Mouse (Mus musculus): ENCODE results near the gene Gli1. TPM values are rescaled to one million over a fixed set of nuclear protein-coding genes. Genes with fewer than 3 reads are reported as not detected.

Gene Gli1
- polyA plus RNA-seq, 1 experiment = 10.4 TPM

- H3K27ac ChIP-seq (ENCODE audit: insufficient read depth, low read depth, low read length) = peak overlapping the region; percentile 67
- H3K4me1 ChIP-seq (ENCODE audit: control insufficient read depth, insufficient read depth, insufficient read length, low read length) = peaks cover 8% of the 10 kb centered on the region
- H3K4me3 ChIP-seq (ENCODE audit: low read depth, low read length) = peak overlapping the region; percentile 60
- H3K36me3 ChIP-seq (ENCODE audit: control insufficient read depth, insufficient read depth, low read length) = no peaks in the 10 kb centered on the region
- whole genome bisulfite sequencing = under 1% methylated on average over 31 of the region's 31 CpGs
- peaks cover 32% of the 10 kb centered on the region for H3K27me3 ChIP-seq (ENCODE audit: control insufficient read depth, insufficient read depth, low read length)
- TF ChIP-seq CTCF (IDR thresholded peaks at IDR 0.05; ENCODE audit: extremely low read depth, insufficient read length, insufficient replicate concordance, low read depth, low read length) (peak; percentile 75; the same call in 1 of the 2 replicates), POLR2A (IDR thresholded peaks at IDR 0.05; ENCODE audit: low read depth, low read length) (no peak)
Observed at GRCm38 (mm10) chr10:127338930-127339682, 2.7 kb downstream of the Gli1 start.

GRCm38 (mm10) chr10:127337536-127338099 is 4.2 kb downstream of the Gli1 start:
- WGBS = 74% methylated on average over 6 of the region's 6 CpGs
- Histone ChIP-seq H3K4me3 (ENCODE audit: low read depth, low read length) (no peak overlapping the region), H3K4me1 (ENCODE audit: control insufficient read depth, insufficient read depth, insufficient read length, low read length) (peaks cover 8% of the 10 kb centered on the region), H3K27ac (ENCODE audit: insufficient read depth, low read depth, low read length) (no peak overlapping the region), H3K36me3 (ENCODE audit: control insufficient read depth, insufficient read depth, low read length) (no peaks in the 10 kb centered on the region), H3K27me3 (ENCODE audit: control insufficient read depth, insufficient read depth, low read length) (peaks cover 32% of the 10 kb centered on the region)
- no peak for TF ChIP-seq CTCF (IDR thresholded peaks at IDR 0.05; ENCODE audit: extremely low read depth, insufficient read length, insufficient replicate concordance, low read depth, low read length)

DNA sequence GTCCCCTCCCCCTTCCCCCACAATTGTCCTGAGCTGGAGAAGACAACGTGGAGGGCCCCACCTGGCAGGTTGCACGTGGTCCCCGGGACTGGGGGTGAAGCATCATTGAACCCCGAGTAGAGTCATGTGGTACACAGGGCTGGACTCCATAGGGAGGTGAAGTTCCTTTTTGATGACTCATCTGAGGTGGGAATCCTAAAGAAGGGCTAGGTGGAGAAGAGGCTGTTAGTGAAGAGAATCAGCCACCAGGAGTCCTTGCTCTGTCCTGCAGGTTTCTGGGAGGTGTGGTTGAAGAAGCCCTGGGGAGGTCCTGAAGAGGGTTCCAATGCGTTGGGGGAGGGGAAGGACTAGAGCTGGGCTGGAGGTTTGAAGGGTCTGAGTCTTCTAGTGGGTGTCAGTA is 4.8 kb downstream of the Gli1 start:
- WGBS = 41% methylated on average over 5 of the region's 5 CpGs
- Histone ChIP-seq H3K27me3 (ENCODE audit: control insufficient read depth, insufficient read depth, low read length) (peaks cover 33% of the 10 kb centered on the region), H3K27ac (ENCODE audit: insufficient read depth, low read depth, low read length) (no peak overlapping the region), H3K4me3 (ENCODE audit: low read depth, low read length) (no peak overlapping the region), H3K4me1 (ENCODE audit: control insufficient read depth, insufficient read depth, insufficient read length, low read length) (peaks cover 5% of the 10 kb centered on the region), H3K36me3 (ENCODE audit: control insufficient read depth, insufficient read depth, low read length) (no peaks in the 10 kb centered on the region)
- TF ChIP-seq CTCF (IDR thresholded peaks at IDR 0.05; ENCODE audit: extremely low read depth, insufficient read length, insufficient replicate concordance, low read depth, low read length) (no peak), POLR2A (IDR thresholded peaks at IDR 0.05; ENCODE audit: low read depth, low read length) (no peak)

- TF ChIP-seq POLR2A (IDR thresholded peaks at IDR 0.05; ENCODE audit: low read depth, low read length) (no peak), CTCF (IDR thresholded peaks at IDR 0.05; ENCODE audit: extremely low read depth, insufficient read length, insufficient replicate concordance, low read depth, low read length) (no peak)
- peaks cover 3% of the 10 kb centered on the region for H3K4me1 ChIP-seq (ENCODE audit: control insufficient read depth, insufficient read depth, insufficient read length, low read length)
- no peak overlapping the region for H3K4me3 ChIP-seq (ENCODE audit: low read depth, low read length)
- WGBS = 29% methylated on average over 1 of the region's 1 CpGs
- no peak overlapping the region for H3K27ac ChIP-seq (ENCODE audit: insufficient read depth, low read depth, low read length)
- H3K27me3 ChIP-seq (ENCODE audit: control insufficient read depth, insufficient read depth, low read length) = peaks cover 20% of the 10 kb centered on the region
- no peaks in the 10 kb centered on the region for H3K36me3 ChIP-seq (ENCODE audit: control insufficient read depth, insufficient read depth, low read length)
Observed at GRCm38 (mm10) chr10:127335271-127335670, 6.5 kb downstream of the Gli1 start.

- H3K27me3 ChIP-seq (ENCODE audit: control insufficient read depth, insufficient read depth, low read length) = peaks cover 9% of the 10 kb centered on the region; the same call in 1 of the 2 replicates
- TF ChIP-seq POLR2A (IDR thresholded peaks at IDR 0.05; ENCODE audit: low read depth, low read length) (no peak), CTCF (IDR thresholded peaks at IDR 0.05; ENCODE audit: extremely low read depth, insufficient read length, insufficient replicate concordance, low read depth, low read length) (peak; percentile 41; the same call in 1 of the 2 replicates)
- no peak overlapping the region for H3K27ac ChIP-seq (ENCODE audit: insufficient read depth, low read depth, low read length)
- H3K36me3 ChIP-seq (ENCODE audit: control insufficient read depth, insufficient read depth, low read length) = peaks cover 3% of the 10 kb centered on the region; the same call in 1 of the 2 replicates
- 61% methylated on average over 5 of the region's 5 CpGs for WGBS
- H3K4me1 ChIP-seq (ENCODE audit: control insufficient read depth, insufficient read depth, insufficient read length, low read length) = no peaks in the 10 kb centered on the region
- H3K4me3 ChIP-seq (ENCODE audit: low read depth, low read length) = no peak overlapping the region
Observed at GRCm38 (mm10) chr10:127333152-127333551, 8.6 kb downstream of the Gli1 start.

DNA sequence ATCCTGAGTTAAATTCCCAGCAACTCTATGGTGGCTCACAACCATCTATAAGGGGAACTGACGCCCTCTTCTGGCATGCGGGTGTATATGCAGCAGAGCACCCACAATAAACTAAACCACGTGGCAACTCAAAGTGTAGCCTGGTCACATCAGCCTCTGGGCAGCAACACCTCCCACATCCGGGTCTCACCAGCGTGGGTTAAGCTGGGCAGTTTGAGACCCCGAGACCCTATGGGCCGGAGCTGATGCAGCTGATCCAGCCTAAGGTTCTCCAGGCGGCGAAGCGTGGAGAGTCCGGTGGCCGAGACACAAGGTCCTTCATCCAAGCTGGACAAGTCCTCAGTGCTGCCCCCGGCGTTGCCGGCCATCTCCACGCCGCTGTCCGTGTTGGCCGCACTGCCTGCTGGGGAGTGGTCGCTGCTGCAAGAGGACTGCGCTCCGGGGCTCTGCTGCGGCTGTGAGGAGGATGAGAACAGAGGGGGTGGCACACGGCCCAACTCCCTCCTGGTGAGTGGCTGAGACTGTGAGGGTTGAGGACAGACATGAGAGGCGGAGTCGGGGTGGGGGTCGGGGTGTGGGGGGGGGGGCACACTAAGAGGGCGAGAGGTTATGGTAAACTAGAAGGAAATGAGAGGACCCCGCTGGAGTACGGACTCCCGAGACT is 9.4 kb downstream of the Gli1 start:
- TF ChIP-seq POLR2A (IDR thresholded peaks at IDR 0.05; ENCODE audit: low read depth, low read length) = no peak
- peak; percentile 7; the same call in 1 of the 2 replicates for TF ChIP-seq CTCF (IDR thresholded peaks at IDR 0.05; ENCODE audit: extremely low read depth, insufficient read length, insufficient replicate concordance, low read depth, low read length)
- H3K36me3 ChIP-seq (ENCODE audit: control insufficient read depth, insufficient read depth, low read length) = peaks cover 3% of the 10 kb centered on the region; the same call in 1 of the 2 replicates
- peaks cover 10% of the 10 kb centered on the region for H3K27me3 ChIP-seq (ENCODE audit: control insufficient read depth, insufficient read depth, low read length)
- no peak overlapping the region for H3K27ac ChIP-seq (ENCODE audit: insufficient read depth, low read depth, low read length)
- no peaks in the 10 kb centered on the region for H3K4me1 ChIP-seq (ENCODE audit: control insufficient read depth, insufficient read depth, insufficient read length, low read length)
- H3K4me3 ChIP-seq (ENCODE audit: low read depth, low read length) = no peak overlapping the region
- WGBS = 42% methylated on average over 31 of the region's 31 CpGs

DNA sequence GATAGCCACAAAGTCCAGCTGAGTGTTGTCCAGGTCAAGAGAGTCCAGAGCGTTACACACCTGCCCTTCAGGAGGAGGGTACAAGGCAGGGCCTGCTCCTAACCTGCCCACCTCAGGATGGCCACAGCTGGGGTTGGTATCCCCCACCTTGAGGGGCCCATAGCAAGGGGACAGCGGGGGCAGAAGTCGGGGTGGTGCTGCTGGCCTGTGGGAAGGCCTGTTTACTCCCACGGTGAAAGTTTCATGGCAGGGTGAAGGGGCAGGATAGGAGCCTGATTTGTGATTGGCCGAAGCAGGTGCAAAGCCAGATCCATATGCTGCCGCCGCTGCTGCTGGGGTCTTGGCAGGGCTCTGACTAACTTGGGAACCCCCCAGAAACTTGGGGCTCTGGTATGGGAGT is 11.6 kb downstream of the Gli1 start:
- peaks cover 13% of the 10 kb centered on the region for H3K4me1 ChIP-seq (ENCODE audit: control insufficient read depth, insufficient read depth, insufficient read length, low read length)
- TF ChIP-seq POLR2A (IDR thresholded peaks at IDR 0.05; ENCODE audit: low read depth, low read length) (no peak), CTCF (IDR thresholded peaks at IDR 0.05; ENCODE audit: extremely low read depth, insufficient read length, insufficient replicate concordance, low read depth, low read length) (no peak)
- WGBS = 65% methylated on average over 7 of the region's 7 CpGs

More for the DNA sequence above, 11.6 kb downstream of the Gli1 start:
- peaks cover 23% of the 10 kb centered on the region; the same call in 1 of the 2 replicates for H3K27me3 ChIP-seq (ENCODE audit: control insufficient read depth, insufficient read depth, low read length)
- H3K4me3 ChIP-seq (ENCODE audit: low read depth, low read length) = no peak overlapping the region
- no peak overlapping the region for H3K27ac ChIP-seq (ENCODE audit: insufficient read depth, low read depth, low read length)
- peaks cover 3% of the 10 kb centered on the region; the same call in 1 of the 2 replicates for H3K36me3 ChIP-seq (ENCODE audit: control insufficient read depth, insufficient read depth, low read length)

Measured in small intestine, adult 2 months (tissue).